Mouse (Mus musculus): ENCODE results near the gene Fstl5.
A peak's percentile ranks its signal among the peaks of the same experiment; 100 is the strongest.
"Not testable (repeated sequence)": the region's sequence is repeated elsewhere in the genome, so short reads cannot be mapped to it uniquely, and the experiment has no call there.

Fstl5 gene

GRCm38 (mm10) chr3:76074060-76074707 lies at the start of gene Fstl5:
Gene Fstl5 (plus strand): TSS chr3:76074270.
- DNase-seq (ENCODE audit: low read depth), result peak; percentile 26

GRCm38 (mm10) chr3:76025523-76025922 lies 48.5 kb upstream of the Fstl5 start:
- no peak for DNase-seq (ENCODE audit: low read depth)

DNA sequence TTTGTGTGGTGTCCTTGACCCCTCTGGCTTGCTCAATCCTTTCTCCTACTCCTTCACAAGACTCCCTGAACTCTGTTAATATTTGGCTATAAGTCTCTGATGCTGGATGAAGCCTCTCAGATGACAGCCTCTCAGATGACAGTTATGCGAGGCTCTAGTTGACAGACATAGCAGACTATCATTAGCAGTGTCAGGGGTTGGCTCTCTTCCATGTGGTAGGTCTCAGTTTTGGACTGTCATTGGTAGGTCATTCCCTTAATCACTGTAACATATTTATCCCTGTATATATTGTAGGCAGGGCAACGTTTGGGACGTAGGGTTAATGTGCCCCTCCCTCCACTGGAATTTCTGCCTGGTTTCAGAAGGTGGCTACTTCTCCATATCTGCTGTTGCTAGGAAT lies 22.9 kb upstream of the Fstl5 start:
- DNase-seq (ENCODE audit: low read depth), result no peak

GRCm38 (mm10) chr3:76061996-76062395 lies 12.1 kb upstream of the Fstl5 start:
- DNase-seq (ENCODE audit: low read depth), result no peak

DNA sequence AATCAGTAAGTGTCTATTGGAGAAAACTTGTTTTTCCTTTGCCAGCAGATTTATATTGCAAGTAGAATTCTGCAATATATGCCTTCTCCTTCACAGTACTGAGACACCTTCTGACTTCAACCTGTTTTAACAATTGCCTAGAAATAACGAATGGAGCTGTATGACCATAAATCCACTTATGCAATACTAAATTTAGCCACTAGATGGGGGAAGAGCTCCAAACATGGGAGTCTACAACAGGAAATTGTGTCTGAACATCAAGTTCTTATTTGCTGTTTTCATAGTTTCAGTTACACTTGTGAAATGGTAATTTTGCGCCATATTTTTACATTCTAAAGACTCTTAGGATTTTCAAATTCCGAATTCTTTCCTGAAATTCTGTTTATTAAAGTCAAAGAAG lies 6.2 kb upstream of the Fstl5 start:
- peak; percentile 78 for DNase-seq (ENCODE audit: low read depth)

DNA sequence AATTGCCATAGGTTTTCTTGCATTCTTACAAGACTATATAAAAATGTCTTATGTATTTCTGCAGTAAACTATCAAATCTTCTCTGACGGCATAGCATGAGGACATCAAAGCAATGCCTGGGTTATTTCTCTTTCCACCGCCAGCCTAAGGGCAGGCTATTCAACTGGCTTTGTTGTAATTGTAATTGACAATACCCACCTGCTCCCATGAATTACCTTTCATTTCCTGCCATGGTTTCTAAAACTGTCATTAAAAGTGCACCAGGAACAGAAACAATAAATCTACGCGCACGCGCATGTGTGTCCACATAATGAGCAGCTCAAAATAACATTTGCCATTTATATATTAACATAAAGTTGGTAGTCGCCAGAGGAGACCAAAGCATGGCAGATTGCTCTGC lies 1.2 kb upstream of the Fstl5 start:
- DNase-seq (ENCODE audit: low read depth), result no peak

- no peak for DNase-seq (ENCODE audit: low read depth)
These were observed 66.4 kb downstream of the Fstl5 start for GRCm38 (mm10) chr3:76140445-76140844.

GRCm38 (mm10) chr3:76147846-76148245 lies 73.8 kb downstream of the Fstl5 start:
- no peak for DNase-seq (ENCODE audit: low read depth)

DNA sequence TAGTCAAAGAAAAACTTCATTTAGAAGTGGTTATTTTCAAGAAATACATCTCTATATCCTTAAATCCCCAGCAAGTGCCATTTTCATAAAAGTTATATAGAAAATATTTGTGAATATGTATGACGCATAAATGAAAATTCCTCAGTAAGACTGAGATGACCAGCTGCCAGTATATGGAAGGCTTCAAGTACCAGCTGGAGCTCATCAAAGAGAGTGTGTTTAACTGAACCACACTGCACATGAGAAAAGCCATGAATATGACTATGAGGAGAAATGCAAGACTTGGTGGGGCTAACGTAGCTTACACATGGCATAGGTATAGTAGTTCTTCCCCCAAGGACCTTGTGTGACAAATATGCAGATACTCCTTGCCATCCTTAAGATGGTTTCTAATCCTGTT lies 164.8 kb downstream of the Fstl5 start:
- DNase-seq (ENCODE audit: low read depth), result no peak

DNA sequence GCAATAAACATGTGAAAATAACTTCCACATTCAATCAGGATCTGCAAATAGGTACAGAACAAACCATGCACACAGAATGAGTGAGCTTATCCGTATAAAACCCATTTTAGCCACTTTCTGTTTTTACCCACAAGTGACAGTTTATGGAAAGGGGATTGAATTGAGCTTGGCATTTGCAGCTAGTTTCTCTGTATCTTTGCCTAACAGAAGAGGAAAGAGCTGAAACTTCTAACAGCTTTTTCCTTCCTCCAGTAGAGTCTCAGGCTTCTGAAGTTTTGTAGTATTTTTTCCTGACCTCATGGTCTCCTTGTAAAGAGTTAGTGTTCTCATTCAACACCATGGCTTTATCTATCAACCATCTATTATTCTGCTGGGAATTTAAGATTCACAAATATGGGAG lies 177.3 kb downstream of the Fstl5 start:
- DNase-seq (ENCODE audit: low read depth), result no peak

GRCm38 (mm10) chr3:76292993-76293392 lies 218.9 kb downstream of the Fstl5 start:
- no peak for DNase-seq (ENCODE audit: low read depth)

DNA sequence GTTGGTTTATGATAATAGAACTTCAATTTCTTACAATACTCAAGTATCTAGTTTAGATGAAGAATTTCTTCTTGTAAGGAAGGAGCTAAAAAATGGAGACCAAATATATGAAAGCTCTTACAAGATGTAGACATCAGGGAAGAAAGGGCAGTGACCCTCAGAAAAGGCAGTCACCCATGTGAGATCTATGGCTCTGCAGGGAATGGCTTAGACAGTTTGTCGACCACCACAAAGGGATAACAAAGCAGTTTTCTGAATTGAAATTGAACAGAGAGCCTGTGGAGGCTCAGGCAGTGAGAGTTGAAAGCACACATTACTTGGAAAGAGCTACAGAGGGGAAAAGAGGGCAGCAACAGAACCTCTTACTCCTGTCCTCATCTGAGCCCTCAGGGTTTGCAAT lies 220.3 kb downstream of the Fstl5 start:
- no peak for DNase-seq (ENCODE audit: low read depth)

GRCm38 (mm10) chr3:76301026-76301773 lies 227.1 kb downstream of the Fstl5 start:
- DNase-seq (ENCODE audit: low read depth), result no peak

DNA sequence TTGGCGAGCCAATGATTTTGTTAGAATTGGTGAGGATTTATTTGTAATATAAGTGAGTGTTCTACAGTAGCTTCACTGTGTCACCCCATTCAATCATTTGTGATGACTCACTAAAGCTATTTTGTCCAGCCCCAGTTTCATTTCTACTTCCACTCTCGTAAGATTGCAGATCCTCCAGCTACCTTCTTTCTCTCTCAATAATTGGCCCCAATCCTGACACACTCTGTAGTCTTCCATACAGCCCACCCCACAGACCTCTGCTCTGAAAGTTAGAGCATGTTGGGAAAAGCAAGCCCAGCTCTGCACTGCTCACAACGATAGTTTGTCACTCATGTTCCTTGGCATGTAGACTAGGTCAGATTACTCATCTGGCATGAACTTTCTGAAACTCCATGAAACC lies 242.9 kb downstream of the Fstl5 start:
- no peak for DNase-seq (ENCODE audit: low read depth)

DNA sequence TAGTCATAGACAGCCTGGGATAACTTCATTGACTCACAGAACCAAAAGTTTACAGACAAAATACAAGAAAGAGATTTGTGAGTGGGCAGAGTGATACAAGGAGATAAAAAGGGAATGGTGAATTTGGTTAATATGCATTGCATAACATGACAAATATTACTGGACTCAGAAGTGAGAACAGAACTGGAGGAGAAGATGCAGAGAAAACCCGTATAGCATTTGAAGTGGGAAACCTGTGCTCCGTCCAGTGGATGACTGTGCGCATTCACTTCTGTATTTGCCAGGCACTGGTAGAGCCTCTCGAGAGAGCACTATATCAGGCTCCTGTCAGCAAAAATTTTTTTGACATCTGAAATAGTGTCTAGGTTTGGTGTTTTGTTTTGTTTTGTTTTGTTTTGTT lies 245.5 kb downstream of the Fstl5 start:
- DNase-seq (ENCODE audit: low read depth), result no peak

DNA sequence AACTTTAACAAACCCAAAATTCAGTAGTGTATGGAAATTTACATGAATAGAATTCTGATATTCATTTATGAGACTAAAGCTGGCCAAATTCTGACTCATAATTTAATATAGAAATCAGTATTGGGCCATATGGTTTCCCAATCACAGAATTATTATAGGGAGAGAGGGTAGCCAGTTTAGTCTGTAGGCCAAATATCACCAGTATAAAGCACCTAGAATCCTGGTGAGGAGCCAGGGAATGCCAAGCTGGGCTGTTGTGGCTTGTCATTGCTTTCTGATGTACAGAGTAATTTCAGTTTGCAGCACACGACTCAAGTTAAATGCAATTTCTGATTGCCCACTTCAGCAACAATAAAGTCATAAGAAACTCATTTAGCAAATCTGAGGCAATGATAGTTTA lies 248.4 kb downstream of the Fstl5 start:
- no peak for DNase-seq (ENCODE audit: low read depth)

DNA sequence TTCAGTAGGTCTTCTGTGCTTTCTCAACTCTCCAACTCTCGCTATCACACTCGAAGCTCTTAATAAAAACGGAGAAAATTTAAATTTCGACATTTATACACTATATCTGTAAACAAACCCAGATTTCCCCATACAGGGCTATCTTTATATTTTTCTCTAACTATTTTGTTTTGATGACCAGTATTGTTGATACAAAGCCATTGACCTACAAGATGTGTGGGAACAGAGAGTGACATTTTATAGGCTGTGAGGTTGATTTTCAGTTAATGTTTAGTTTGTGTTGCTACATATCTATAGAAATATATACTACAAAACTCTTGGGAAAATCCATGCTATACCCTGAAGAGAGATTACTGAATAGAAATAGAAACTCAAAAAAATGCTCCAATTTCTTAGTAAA lies 262.9 kb downstream of the Fstl5 start:
- DNase-seq (ENCODE audit: low read depth), result no peak

DNA sequence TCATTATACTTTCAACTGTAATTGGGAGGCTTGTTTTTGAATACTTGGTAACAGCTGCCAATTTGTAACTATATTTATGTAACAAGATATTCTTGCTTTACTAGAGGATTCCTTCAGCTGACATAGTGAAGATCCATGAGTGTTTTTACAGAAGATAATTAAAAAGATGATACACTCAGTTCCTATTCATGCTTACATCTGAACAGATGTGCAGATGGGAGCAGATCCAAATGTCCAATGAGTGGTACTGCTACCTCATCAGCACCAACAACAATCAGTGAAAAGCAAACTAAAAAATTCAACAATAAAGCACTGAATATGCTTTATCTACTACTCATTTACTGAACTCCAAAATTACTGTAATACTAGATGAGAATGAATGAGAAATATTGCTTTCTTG lies 292.9 kb downstream of the Fstl5 start:
- no peak for DNase-seq (ENCODE audit: low read depth)

- DNase-seq (ENCODE audit: low read depth), result no peak
These were observed 295.8 kb downstream of the Fstl5 start for GRCm38 (mm10) chr3:76369910-76370309.

- DNase-seq (ENCODE audit: low read depth), result no peak
These were observed 354.8 kb downstream of the Fstl5 start for GRCm38 (mm10) chr3:76428775-76429372.

GRCm38 (mm10) chr3:76467229-76467874 lies 393.3 kb downstream of the Fstl5 start:
- DNase-seq (ENCODE audit: low read depth), result no peak

GRCm38 (mm10) chr3:76468147-76468546 lies 394.1 kb downstream of the Fstl5 start:
- no peak for DNase-seq (ENCODE audit: low read depth)

DNA sequence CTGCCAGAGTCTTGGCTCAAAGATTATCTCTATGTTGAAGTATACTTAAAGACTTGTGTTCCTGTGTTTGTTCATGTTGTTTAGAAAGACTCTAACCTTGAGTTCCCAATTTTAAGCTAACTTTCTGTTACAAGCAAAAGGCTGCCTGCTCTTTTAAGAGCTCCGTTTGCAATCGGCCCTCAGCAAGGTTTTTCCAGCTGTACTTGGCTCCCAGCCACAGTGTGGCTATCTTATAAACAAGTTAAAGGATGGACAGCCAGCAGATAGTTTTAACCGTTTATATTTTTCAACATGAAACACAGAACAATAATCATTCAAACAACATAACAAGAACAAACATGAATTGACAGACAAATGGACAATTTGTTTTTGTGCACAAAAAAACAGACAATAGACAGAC lies 433.8 kb downstream of the Fstl5 start:
- not testable (repeated sequence) for DNase-seq (ENCODE audit: low read depth)

Data from induced T-regulatory cell, adult 2 months (primary cell).